Mouse (Mus musculus) adrenal gland, postnatal 4 days (tissue): Measurements from ENCODE around the gene Eps8l3. TPM values are rescaled to one million over a fixed set of nuclear protein-coding genes. Genes with fewer than 3 reads are reported as not detected.

Experiments used
- DNase-seq, 2 experiments: peaks; one replicate each; pipeline ENCODE4 v3.0.0; 2021 to 2022; ENCODE audit warnings: low spot score in 2 of 2, mixed read lengths in 2 of 2
- total RNA-seq, 2 experiments: library from RNA; stranded (reverse); gene quantifications; 2 replicates each; pipeline ENCODE4 v1.2.3; 2021

Gene Eps8l3
- total RNA-seq, 2 experiments from 2014 or later, result not detected

GRCm38 (mm10) chr3:107895194-107895719 is 18.2 kb downstream of the Eps8l3 start:
- no peak for DNase-seq

GRCm38 (mm10) chr3:107895720-107896569 is 18.9 kb downstream of the Eps8l3 start, which contains the start of gene Gstm5:
TSS of gene Gstm5 (plus strand) at chr3:107895821.
- peak; percentile 45 to 68 for DNase-seq

GRCm38 (mm10) chr3:107898691-107899090 is 21.7 kb downstream of the Eps8l3 start:
- no peak for DNase-seq

- DNase-seq, result no peak
Observed at GRCm38 (mm10) chr3:107900955-107901673, 24.1 kb downstream of the Eps8l3 start.

GRCm38 (mm10) chr3:107905942-107906341 is 28.9 kb downstream of the Eps8l3 start:
- no peak for DNase-seq

GRCm38 (mm10) chr3:107916674-107917073 is 39.6 kb downstream of the Eps8l3 start:
- DNase-seq, result no peak

GRCm38 (mm10) chr3:107917097-107917496 is 40.1 kb downstream of the Eps8l3 start:
- DNase-seq, result no peak

- DNase-seq, result no peak
Observed at GRCm38 (mm10) chr3:107917783-107918408, 40.9 kb downstream of the Eps8l3 start.

- DNase-seq, result no peak
Observed at GRCm38 (mm10) chr3:107920348-107920747, 43.3 kb downstream of the Eps8l3 start.

GRCm38 (mm10) chr3:107925335-107925734 is 48.3 kb downstream of the Eps8l3 start:
- no peak for DNase-seq

- DNase-seq, result no peak
Observed at GRCm38 (mm10) chr3:107927841-107928240, 50.8 kb downstream of the Eps8l3 start.

- DNase-seq, result no peak
Observed at GRCm38 (mm10) chr3:107928691-107929090, 51.7 kb downstream of the Eps8l3 start.

- DNase-seq, result no peak
Observed at GRCm38 (mm10) chr3:107929243-107929642, 52.2 kb downstream of the Eps8l3 start.

- DNase-seq, result no peak
Observed at GRCm38 (mm10) chr3:107929731-107930130, 52.7 kb downstream of the Eps8l3 start.

GRCm38 (mm10) chr3:107931134-107931533 is 54.1 kb downstream of the Eps8l3 start:
- DNase-seq, result no peak

GRCm38 (mm10) chr3:107931670-107932069 is 54.6 kb downstream of the Eps8l3 start, which contains the start of gene Gstm7:
TSS of gene Gstm7 (minus strand) at chr3:107931817.
- peak; percentile 94 to 98 for DNase-seq

GRCm38 (mm10) chr3:107932128-107932527 is 55.1 kb downstream of the Eps8l3 start:
- no peak for DNase-seq

- DNase-seq, result no peak
Observed at GRCm38 (mm10) chr3:107935268-107935667, 58.2 kb downstream of the Eps8l3 start.

GRCm38 (mm10) chr3:107935888-107936287 is 58.9 kb downstream of the Eps8l3 start:
- DNase-seq, result no peak

GRCm38 (mm10) chr3:107939403-107939802 is 62.4 kb downstream of the Eps8l3 start:
- DNase-seq, result peak; percentile 35 to 54

GRCm38 (mm10) chr3:107939830-107940229 is 62.8 kb downstream of the Eps8l3 start:
- no peak for DNase-seq
